Mouse (Mus musculus) right cerebral cortex, adult 2 months (tissue): ENCODE results near the gene Rbms1.

Experiments
- DNase-seq, 2 experiments: peaks; one replicate each; pipeline ENCODE4 v3.0.0; 2021 to 2022; ENCODE audit warnings: low spot score in 2 of 2

Rbms1 gene

GRCm38 (mm10) chr2:60962671-60963421 lies at the start of gene Rbms1:
Gene Rbms1, minus strand, starts transcription at chr2:60963192.
- DNase-seq, result peak; percentile 52 to 70

- no peak for DNase-seq
Measured at GRCm38 (mm10) chr2:61012249-61012828, 49.3 kb upstream of the Rbms1 start.

GRCm38 (mm10) chr2:60986286-60986685 lies 23.3 kb upstream of the Rbms1 start:
- DNase-seq, result no peak

DNA sequence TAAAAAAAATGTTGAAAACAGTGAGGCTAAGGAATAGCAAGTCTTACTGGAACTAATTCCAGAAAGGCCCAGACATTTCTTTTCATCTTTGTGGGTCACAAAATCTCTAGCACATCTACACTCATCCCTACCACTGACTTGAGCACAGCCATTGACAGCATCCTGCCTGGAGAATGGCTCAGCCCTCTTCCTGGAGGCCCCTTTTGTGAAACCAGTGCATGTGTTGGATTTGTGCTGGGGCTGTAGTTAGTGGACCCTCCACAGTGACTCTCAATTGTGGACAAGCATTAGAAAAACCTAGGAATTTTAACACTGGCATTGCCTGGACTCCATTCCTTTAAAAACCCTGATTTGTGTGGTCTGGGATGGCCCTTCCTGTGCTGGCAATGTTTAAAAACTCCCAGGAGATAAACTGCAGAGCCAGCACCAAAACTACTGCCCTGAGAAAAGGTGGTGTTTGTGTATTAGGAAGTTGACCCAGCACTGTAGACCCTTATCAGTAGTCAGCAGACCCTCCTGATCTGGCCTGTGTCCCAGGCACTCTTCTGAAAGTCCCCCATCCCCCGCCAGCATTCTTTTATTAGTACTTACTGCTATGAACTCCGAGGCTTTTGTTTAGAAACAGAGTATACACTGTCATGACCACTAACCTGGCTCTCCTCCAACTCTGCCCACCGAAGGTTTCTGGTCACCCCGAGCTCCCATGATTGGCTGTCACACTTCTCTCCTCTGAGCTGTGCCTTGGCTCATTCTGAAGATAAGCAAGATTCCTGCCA lies 15.7 kb upstream of the Rbms1 start:
- DNase-seq, result no peak

GRCm38 (mm10) chr2:60972189-60972814 lies 9.3 kb upstream of the Rbms1 start:
- no peak for DNase-seq

DNA sequence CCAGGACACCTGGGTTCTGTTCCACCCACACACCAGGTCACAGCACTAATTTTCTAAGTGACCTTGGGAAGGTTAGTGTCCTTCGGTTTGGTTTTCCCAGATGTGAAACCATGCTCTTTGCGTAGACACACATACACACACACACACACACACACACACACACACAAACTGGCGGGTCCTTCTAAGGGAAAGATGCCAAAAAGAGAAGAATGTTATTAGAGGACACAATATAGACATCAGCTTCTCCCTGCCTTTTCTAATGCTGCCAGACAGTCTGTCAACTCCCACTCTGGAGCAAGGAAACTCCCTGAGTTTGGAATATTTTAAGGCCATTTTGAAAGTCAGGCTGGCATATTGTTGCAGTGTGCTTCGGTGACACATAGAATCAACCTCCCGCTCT lies 624 bp upstream of the Rbms1 start:
- DNase-seq, result peak; percentile 10 to 22

GRCm38 (mm10) chr2:60962001-60962670 lies 856 bp downstream of the Rbms1 start:
- DNase-seq, result no peak

DNA sequence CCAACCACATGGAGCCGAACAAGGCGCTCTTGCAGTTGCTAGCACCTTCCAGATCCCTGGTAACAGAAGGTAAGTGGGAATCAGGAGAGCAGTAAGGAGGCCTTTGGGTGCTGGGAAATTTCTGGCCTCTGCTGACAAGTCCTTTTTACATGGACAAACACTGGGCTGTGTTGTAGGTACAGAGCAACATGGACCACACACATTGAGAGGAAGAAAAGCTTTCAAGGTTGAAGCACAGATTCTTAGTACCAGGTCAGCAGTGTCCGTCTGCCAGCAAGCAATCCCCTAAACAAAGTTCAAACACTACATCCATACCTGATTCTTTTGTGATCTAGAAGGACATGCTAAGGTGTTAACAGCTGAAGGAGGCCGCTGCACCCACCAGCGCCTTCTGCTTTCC lies 1.7 kb downstream of the Rbms1 start:
- peak in 1 of 2 experiments; percentile 11 for DNase-seq

DNA sequence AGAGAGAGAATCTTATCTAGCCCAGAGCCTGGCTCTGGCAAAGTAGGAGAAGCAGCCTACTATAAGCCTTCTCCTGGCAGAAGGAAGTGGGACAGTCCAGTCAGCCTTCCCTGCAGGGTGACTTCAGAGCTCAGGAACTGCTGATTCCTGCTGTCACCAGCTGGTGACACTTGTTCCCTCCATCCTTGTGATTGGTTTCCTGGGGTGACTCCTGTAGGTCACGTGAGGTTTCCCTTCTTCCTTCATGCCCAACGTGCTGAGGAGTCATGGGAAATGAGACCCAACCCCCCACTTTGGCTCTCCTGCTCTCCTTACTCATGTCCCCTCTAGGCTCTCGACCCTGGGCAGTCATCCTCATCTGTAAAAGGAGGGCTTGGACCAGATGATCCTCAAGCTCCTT lies 14.8 kb downstream of the Rbms1 start:
- DNase-seq, result no peak

DNA sequence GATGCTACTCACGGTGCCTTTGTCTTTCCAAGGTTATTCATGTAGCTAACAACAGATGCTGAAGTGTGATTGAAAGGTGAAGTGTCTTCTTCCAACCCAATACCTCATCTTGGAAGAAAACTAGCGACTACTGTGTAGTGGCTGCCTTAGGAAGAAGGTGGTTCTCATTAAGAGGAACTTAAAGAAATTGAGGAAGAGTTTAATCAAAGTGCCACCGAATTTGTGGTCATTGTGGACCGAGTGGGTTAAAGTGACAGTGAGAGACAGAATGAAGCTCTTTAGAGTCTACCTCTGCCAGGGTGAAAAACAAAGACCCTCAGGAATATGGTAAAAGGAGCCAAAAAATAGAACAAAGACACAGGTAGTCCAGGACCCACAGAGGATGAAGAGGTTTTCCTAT lies 15.2 kb downstream of the Rbms1 start:
- DNase-seq, result no peak

- no peak for DNase-seq
Measured at GRCm38 (mm10) chr2:60940454-60940961, 22.5 kb downstream of the Rbms1 start.

GRCm38 (mm10) chr2:60939957-60940356 lies 23.0 kb downstream of the Rbms1 start:
- no peak for DNase-seq

DNA sequence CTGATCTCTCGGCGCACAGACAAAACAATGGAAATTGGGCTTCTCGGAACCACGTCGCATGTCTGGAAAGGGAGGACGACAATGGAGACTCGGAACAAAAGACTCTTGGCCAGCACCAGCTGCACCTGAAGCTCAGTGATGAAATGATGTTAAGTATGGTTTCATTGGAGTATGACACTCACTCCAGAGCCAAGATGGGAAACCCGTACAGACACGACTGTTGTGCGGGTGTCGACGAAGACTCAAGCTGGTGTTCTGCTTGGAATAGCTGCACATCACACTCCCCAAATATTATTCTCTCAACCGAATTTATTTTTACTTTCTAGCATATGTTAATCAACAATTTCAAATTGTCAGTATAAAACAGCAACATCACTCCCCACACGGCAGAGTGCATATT lies 26.1 kb downstream of the Rbms1 start:
- DNase-seq, result no peak

DNA sequence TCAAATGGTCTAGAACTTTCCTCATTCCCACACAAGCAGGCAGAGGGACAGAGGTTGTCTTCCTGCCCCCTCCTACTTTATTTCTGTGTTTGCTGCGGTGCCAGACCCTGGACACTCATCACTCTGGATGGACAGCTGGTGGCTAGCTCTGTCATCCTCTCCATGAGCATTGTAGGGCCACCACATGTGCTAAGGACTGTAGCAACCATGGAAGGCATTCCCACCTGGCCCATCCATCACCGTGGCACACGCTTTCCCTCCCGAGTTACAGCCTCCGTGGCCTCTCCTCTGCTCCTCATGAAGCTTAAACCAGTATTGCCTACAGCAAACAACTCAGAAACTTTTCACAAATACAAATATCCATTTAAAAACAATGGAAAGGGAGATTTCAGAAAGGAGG lies 34.0 kb downstream of the Rbms1 start:
- no peak for DNase-seq

GRCm38 (mm10) chr2:60927906-60928775 lies 34.9 kb downstream of the Rbms1 start:
- no peak for DNase-seq

GRCm38 (mm10) chr2:60925063-60925462 lies 37.9 kb downstream of the Rbms1 start:
- no peak for DNase-seq

DNA sequence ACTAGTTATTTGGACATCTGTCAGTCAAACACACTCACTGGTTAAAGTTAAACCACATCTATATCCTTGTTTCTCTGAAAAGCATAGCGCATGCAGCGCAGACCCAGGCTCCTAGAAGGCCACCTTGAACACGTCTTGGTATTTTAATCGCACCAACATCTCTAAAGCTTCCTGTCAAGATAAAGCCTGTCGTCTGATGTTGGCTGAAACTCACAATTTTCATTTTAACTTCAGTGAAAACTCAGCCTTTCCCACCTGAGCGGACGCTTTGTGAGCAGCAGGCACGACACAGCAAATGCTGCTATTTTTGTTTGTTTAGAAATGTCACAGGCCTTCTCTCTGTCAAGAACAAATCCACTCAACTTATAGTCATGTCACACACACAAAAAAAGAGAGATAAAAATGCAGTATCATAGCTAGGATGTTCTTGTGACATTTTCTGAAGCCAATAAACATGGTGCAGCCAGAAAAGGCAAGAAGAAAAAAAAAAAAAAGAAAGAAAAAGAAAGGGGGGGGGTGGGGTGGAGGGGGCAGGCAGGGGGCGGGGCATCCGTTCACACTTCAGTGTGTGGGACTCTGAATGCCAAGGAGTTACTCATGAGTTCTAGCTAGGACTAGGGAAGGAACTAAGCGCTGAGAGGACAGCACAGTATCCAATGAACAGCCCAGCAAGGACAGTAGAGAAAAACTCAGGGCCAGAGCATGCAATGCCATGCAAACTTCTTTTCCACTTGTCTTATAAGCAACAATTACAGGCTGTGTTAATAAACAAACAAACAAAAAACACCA lies 39.0 kb downstream of the Rbms1 start:
- DNase-seq, result no peak

GRCm38 (mm10) chr2:60923111-60923510 lies 39.9 kb downstream of the Rbms1 start:
- no peak for DNase-seq

DNA sequence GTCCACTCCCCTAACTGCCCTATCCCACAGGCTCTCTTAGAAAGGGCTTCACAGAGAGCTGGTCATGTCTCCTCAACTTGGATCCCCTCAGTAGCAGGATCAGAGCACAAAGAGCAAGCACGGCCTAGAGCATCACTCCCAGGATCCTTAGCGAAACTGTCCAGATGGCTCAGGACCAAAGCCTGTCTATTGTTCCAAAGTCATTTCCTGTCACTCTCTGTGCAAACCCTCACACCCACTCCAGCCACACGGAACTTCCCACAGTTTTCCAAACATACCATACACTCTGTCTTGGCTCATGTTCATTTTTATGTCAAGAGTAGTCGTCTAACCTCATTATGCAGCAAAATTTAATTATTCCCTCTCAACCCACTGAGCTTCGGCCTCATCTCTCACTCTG lies 40.6 kb downstream of the Rbms1 start:
- DNase-seq, result no peak

DNA sequence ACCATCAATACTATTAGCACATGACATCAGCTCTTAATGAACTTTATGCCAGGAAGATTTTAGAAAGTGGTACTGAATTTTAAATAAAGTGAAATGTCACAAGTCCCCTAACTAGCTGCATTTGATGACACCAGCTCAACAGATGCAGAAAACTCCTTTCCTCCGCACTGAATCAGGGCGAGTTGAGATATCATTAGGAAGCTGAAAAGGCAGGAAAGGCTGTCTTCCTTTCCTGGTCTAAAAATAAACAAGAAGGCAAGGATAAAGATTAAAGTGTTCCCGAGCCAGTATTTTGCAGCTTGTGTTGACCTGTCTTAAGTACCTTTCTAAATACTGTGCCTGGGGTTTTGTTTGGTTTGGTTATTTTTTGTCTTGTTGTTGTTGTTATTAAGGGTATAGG lies 42.9 kb downstream of the Rbms1 start:
- DNase-seq, result no peak
